8 mouse cellular contexts compared by ENCODE assay signal in genomic region chr17:12741218-12741968, GRCm38 (mm10). TPM values are rescaled to one million over a fixed set of nuclear protein-coding genes. Genes with fewer than 3 reads are reported as not detected.
DNase-seq lines count a peak whose midpoint lies in the region; TF ChIP-seq lines count a peak whose summit lies in the region.

No protein-coding gene starts in this region.

- 46% methylated on average over 45 of the region's 45 CpGs for WGBS in bone marrow, adult 2 months
- 62% methylated on average over 39 of the region's 45 CpGs for WGBS in forebrain, embryonic 10.5 days

- H3K4me3 ChIP-seq in E14TG2a.4 (replicated peaks; ENCODE audit: low read length), result peak overlapping the region; percentile 68
- H3K4me3 ChIP-seq in bone marrow, adult 2 months (replicated peaks; ENCODE audit: control insufficient read depth, low read depth, low read length), result peak overlapping the region; percentile 32
- H3K4me3 ChIP-seq in forebrain, embryonic 10.5 days, result peak overlapping the region; percentile 61

- no peak overlapping the region for H3K27ac ChIP-seq in bone marrow, adult 2 months (ENCODE audit: control insufficient read depth, insufficient read depth, low read depth, low read length, poor library complexity)
- peak overlapping the region; percentile 83 for H3K27ac ChIP-seq in forebrain, embryonic 10.5 days

- peaks cover 8% of the 10 kb centered on the region for H3K4me1 ChIP-seq in E14TG2a.4 (replicated peaks; ENCODE audit: low read depth, low read length)
- H3K4me1 ChIP-seq in bone marrow, adult 2 months (ENCODE audit: control insufficient read depth, insufficient read depth, low read length), result no peaks in the 10 kb centered on the region; the same call in 1 of the 2 replicates
- H3K4me1 ChIP-seq in forebrain, embryonic 10.5 days, result peaks cover 29% of the 10 kb centered on the region

- TF ChIP-seq CTCF in E14TG2a.4 (conservative IDR thresholded peaks at IDR 0.05; ENCODE audit: low read length), result no peak
- TF ChIP-seq CTCF in bone marrow, adult 2 months (IDR thresholded peaks at IDR 0.05; ENCODE audit: control insufficient read depth, insufficient read depth, low read length), result no peak

- peak; percentile 36; the same call in 1 of the 2 replicates for TF ChIP-seq POLR2A in bone marrow, adult 2 months (IDR thresholded peaks at IDR 0.05; ENCODE audit: borderline replicate concordance, control insufficient read depth, low read depth, low read length)

- peak; percentile 51 for DNase-seq in forebrain, embryonic 10.5 days (ENCODE audit: extremely low spot score, low spot score)
- DNase-seq in heart, postnatal 10 days, result peak; percentile 86 to 88
- peak; percentile 75 to 85 for DNase-seq in kidney, postnatal 25 days
- peak; percentile 90 for DNase-seq in lung, postnatal 10 days
- DNase-seq in ovary, adult 18-20 months (ENCODE audit: low spot score), result peak; percentile 76
- peak; percentile 62 to 71 for DNase-seq in thymus, postnatal 36 days

- H3K27me3 ChIP-seq in E14TG2a.4 (ENCODE audit: insufficient read depth, low read length), result peaks cover 25% of the 10 kb centered on the region
- H3K27me3 ChIP-seq in forebrain, embryonic 10.5 days (ENCODE audit: poor library complexity, severe bottlenecking), result no peaks in the 10 kb centered on the region

- intact Hi-C loops in heart, postnatal 10 days (cut with DNase I), result loop anchor here (2.0 to 5.0 kb wide), 2 partner anchors 17 to 51 kb away; no protein-coding TSS in a partner anchor

- H3K36me3 ChIP-seq in E14TG2a.4 (ENCODE audit: insufficient read depth, low read length), result peaks cover 61% of the 10 kb centered on the region
- peaks cover 91% of the 10 kb centered on the region for H3K36me3 ChIP-seq in forebrain, embryonic 10.5 days (replicated peaks)

- H3K9me3 ChIP-seq in E14TG2a.4 (ENCODE audit: low read length), result peaks cover 86% of the 10 kb centered on the region
- peaks cover 39% of the 10 kb centered on the region for H3K9me3 ChIP-seq in forebrain, embryonic 10.5 days

RNA-seq across cellular contexts. Expression of gene Igf2r, which starts 28.1 kb away (rescaled TPM):
- polyA plus RNA-seq in bone marrow, adult 2 months (2011; ENCODE audit: insufficient read depth, insufficient read length, low replicate concordance, missing spikeins), result 2.5 and 8.3 TPM in 2 replicates
- 20.0 and 20.5 TPM in 2 replicates for polyA plus RNA-seq in forebrain, embryonic 10.5 days (2016; fragmentation: Nextera tagmentation; extraction: Ambion mirVana)
- 100 to 1,000 TPM; 180 to 214 TPM for total RNA-seq in heart, postnatal 10 days (2021)
